Mouse (Mus musculus): ENCODE data around the gene Stac2.
A peak's percentile ranks its signal among the peaks of the same experiment; 100 is the strongest.

The Stac2 gene

DNA sequence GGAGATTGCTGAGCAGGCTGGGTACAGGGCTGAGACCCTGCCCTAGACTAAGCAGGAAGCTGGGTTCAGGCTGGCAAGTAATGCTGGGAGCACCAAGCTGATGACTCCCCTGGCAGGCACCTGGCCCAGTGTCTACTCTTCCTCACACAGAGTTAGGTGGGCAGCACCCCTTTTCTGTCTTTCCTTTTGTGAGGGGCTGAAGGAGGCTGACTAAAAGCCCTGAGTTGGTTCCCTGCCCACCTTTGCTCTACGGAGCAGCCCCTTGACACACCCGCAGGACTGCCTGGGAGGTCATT, 2.8 kb downstream of the Stac2 start:
- no peak for DNase-seq (ENCODE audit: low spot score)

DNA sequence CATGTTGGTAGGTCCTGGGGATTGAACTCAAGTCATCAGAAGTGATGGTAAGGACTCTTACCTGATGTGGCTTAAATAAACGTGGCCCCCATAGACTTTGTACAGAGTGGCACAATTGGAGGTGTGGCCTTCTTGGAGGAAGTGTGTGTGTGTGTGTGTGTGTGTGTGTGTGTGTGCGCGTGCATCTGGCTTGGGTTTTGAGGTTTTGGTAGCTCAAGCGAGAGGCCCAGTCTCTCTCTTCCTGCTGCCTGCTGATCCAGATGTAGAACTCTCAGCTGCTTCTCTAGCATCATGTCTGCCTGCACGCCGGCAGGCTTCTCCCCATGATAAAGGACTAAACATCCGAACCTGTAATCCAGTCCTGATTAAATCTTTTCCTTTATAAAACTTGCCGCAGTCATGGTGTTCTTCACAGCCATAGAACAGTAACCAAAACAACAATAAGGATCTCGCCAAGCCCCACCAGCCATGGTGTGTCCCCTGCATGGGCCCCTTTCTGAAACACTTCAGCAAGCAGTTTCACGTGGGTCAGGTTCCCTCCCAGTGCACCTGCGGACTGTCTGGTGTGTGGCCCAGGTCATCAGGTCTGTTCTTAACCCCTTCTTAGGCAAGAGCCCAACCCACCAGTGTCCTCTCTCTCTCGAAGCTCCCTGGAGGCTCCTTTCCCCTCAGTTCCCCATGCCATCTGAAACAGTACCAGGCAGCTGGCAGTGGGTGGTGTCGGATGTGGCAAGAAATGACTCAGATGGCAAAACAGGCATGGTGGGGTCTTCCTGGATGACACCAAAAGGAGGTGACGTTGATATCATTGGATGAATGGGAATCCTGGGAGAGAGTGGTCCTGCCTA, 3.4 kb downstream of the Stac2 start:
- peak; percentile 56 for DNase-seq (ENCODE audit: low spot score)

DNA sequence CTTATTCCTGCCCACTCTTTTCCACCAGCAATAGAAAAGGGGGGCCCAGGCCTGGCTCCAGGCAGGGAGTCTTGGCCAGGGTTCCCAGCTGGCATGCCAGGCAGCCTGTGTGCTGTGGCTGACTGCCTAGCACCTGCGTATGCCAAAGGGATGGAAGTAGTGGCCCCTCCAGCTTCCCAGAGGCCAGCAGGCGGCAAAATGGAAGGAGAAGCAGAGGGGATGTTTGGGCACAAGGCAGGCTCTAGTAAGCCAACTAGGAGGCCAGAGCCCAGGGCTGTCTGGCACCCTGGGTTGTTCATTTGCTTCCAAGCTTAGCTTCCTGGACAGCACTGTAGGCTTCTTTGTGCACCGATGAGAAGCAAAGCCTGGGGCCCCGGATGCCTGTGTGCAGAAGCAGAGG, 5.5 kb downstream of the Stac2 start:
- DNase-seq (ENCODE audit: low spot score), result no peak

DNA sequence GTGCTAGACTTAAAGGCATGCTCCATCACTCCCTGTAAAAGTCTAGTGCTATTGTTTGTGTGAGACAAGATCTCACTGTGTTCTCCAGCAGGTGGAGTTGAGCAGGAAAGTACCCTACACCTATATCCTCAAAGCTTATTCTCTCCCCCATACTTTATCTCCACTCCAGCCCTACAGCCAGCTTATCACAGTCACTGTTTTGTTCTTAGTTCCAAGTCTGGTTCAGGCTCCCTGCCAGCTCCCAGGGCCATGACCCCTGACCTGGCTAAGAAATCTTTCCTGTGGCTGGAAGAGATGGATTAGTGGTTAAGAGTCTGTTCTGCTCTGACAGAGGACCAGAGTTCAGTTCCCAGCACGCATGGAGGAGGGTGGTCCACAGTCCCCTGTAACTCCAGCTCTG, 6.8 kb downstream of the Stac2 start:
- DNase-seq (ENCODE audit: low spot score), result no peak

DNA sequence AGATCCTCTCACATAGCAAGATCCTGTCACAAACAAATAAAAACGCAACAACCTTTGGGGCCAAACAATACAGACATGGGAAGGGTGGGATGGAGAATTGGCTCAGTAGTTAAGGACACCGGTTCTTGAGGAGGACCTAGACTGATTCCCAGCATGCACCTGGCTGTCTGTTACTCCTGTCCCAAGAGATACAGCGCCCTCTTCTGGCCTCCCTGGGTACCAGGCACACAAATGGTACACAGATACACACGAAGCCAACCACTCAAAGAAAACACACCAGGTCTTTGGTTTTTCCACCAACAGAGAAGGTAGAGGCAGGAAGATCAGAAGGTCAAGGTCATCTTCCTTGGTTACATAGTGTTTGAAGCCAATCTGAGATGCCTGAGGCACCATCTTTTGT, 7.7 kb downstream of the Stac2 start:
- no peak for DNase-seq (ENCODE audit: low spot score)

DNA sequence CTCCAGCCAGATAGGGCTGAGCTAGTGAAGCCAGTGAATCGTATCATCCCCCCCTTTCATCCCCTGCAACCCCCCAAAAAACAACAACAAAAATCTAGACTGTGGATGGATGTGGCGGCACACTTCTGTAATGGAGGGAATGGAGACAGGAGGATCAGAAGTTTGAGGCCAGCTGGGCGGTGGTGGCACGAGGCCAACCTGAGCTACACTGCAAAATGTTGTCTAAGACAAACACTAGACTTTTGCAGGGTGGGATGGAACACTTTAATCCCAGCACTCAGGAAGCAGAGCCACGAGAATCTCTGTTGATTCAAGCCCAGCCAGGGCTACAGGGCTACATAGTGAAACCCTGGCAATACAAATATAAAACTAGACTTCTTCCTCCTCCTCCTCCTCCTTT, 9.2 kb downstream of the Stac2 start:
- DNase-seq (ENCODE audit: low spot score), result no peak

DNA sequence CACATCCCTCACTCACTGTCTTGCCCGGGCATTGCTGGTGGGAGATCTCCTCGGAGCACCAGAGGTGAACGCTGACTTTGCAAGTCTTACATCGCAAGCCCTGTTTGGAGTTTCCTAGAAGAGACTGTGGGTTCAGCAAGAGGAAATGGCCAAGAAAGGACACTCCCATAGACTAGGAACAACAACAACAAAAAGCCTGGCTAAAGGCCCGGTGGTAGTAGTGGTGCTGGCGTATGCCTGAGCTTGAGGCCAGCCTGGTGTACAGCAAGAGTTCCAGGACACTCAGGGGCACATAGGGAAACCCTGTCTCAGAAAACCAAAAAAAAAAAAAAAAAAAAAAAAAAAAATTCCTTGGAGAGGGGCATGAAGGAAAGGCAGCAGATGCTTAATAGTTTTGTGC, 10.5 kb downstream of the Stac2 start:
- DNase-seq (ENCODE audit: low spot score), result no peak

DNA sequence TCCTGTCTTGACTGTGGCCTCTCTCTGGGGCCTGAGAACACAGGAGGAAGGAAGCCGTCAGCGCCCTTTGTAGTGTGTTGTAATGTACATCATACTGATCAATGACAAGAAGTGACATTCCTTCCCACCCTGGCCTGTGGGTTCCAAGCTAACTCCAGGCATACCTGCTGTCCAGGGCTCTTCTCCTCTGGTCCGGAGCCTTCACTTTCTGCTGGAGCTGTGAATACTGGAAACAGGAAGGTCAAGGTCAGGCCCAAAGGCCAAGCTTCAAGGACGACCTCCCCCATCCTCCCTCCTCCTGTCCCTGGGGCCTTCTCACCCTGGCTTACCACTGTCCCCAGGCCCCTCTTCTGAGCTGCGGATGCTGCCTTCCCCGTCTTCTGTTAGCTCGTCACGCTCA, 12.3 kb downstream of the Stac2 start:
- DNase-seq (ENCODE audit: low spot score), result no peak

DNA sequence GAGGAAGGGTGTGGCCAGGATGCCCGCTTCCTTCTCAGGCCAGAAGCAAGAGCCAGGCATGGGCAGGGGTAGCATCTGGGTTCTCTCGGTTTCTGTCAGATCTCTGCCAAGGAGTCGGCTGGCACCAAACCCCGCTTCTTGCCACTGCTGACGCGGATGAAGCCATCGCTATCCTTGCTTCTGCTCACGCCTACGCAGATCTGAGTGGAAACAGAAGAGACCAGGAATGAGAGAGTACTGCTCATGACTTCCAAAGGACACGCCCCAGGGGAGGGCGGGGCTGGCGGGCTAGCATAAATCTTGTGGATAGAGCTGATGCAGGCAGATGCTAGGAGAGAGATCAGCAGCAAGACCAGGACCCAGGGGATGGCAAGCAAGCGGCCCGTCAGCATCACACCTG, 15.4 kb downstream of the Stac2 start:
- DNase-seq (ENCODE audit: low spot score), result no peak

DNA sequence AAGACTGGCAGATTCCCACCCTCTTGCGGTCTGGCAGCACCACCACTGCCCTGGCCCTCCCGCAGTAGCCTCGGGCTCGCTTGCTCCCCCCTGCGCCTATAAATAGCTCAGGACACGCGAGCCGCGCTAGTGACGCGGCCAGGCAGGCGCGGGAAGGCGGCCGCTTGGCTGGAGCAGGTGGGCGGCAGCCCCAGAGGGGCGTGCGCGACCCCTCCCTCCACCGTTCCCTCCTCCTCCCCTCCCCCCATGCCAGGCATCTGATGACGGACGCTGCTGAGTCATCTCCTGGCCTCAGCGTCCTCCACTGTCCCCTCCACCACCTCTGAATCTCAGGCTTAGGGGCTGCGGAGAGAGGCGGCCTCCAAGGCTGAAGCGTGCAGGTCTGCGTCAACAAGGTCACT, 17.3 kb downstream of the Stac2 start:
- no peak for DNase-seq (ENCODE audit: low spot score)

DNA sequence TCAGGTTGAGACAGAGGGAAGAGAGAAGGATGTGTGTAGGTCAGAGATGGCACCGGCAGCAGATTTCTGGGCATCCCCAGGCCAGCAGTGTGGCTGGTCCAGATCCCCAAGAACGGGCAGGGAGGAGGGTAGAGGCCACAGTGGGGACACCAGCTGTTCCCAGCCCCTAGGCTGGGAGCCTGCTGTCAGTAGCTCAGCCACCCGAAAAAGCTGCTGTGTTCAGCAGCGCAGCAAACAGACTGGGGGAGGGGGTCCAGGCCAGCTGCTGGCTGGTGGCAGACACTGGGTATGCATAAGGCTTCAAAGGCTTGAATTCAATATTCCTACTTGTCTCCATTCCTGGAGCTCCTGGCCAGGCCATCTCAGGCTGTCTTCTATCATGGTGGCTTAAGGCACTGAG, 18.4 kb downstream of the Stac2 start:
- DNase-seq (ENCODE audit: low spot score), result no peak

DNA sequence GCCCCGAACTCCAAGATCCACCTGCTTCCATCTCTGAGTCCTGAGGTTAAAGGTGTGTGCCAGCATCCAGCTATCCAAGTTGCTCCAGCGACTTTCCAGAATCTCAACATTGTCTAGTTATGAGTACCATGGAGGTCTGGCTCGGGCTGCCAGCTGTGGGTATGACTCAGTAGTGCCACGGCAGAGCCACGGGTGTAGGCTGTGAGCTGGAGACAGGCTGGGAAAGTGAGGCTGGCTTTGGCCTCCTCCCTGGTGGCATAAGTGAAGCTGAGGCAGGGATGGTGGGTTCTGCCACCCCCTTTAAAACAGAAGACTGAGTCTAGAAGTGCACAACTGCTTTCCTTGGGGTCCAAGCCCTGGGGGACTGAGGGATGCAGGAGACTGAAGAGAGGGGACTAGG, 19.2 kb downstream of the Stac2 start:
- no peak for DNase-seq (ENCODE audit: low spot score)

DNA sequence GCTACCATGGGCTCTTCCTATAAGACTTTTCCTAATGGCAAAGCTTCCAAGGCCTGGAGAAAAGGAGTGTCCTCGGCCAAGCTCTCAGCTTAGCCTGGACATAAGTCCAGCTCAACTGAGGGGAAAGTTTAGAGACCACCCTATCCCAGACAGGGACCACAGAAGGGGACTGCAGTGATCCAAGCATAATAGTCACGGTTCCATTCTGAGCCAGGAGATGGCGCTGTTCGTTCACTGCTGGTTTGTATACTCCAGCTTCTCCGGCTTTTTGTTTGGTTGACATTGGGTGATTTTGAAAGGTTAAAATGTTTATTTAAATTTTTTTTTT, 21.9 kb downstream of the Stac2 start:
- peak; percentile 64 for DNase-seq (ENCODE audit: low spot score)

DNA sequence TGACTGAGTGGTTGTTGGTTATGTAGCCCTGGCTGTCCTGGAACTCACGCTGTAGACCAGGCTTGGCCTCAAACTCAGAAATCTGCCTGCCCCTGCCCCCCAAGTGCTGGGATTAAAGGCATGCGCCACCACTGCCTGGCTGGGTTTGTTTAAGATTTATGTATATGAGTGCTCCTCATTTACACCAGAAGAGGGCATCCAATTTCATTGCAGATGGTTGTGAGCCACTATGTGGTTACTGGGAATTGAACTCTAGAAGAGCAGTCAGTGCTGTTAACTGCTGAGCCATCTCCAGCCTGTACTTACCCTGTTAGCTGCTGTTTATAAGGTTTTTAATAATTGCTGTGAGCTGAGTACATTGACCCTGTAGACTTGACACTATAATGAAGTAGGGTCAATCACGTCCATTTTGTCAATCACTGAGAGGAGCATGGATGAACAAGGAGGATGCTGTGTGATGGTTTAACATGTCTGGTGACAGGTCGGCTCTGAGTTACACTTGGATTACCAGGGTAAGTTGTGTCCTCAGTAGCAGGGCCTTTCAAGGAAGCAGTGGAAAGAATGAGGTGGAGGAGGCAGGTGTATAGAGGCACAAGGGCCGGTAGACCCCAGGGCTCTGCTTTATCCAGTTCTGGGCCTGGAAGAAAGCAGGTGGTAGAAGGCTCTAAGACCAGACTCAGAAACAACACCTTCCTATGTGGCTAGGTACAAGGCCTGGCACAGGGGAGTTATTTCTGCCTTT, 22.4 kb downstream of the Stac2 start:
- no peak for DNase-seq (ENCODE audit: low spot score)

DNA sequence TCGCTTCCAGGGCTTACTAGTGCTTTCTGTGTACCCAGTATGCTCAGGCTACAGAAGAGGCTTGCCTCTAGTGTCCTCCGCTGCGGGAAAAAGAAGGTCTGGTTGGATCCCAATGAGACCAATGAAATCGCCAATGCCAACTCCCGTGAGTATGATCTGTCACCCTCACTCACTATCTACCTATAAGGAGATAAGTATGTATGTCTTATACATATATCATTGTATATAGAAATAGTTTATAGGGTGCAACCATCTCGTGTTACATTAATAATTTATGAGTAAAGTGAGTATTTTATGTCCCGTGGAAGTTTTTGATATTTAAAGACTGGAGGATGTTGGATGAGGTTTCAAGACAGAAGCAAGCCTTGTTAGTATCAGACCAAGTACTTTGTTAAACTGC, 25.5 kb downstream of the Stac2 start:
- no peak for DNase-seq (ENCODE audit: low spot score)

DNA sequence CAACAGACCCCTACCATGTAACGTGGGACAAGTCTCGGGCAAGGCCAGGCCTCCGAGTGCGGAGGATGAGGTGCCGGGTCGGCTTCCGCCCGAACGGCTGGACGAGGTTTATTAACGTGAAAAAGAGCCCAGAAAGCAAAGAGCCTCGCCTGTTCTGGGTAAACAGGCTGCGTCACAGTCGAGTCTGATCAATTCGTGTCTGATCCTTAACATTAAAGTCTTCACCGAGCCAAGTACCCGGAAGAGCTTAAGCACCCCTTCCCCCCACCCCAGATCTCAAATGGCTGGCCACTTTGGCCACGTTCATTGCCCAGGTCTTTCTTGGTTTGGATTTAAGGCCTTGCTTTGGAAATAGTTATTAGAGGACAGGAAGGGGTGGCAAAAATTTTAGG, 26.0 kb downstream of the Stac2 start:
- DNase-seq (ENCODE audit: low spot score), result peak; percentile 63

DNA sequence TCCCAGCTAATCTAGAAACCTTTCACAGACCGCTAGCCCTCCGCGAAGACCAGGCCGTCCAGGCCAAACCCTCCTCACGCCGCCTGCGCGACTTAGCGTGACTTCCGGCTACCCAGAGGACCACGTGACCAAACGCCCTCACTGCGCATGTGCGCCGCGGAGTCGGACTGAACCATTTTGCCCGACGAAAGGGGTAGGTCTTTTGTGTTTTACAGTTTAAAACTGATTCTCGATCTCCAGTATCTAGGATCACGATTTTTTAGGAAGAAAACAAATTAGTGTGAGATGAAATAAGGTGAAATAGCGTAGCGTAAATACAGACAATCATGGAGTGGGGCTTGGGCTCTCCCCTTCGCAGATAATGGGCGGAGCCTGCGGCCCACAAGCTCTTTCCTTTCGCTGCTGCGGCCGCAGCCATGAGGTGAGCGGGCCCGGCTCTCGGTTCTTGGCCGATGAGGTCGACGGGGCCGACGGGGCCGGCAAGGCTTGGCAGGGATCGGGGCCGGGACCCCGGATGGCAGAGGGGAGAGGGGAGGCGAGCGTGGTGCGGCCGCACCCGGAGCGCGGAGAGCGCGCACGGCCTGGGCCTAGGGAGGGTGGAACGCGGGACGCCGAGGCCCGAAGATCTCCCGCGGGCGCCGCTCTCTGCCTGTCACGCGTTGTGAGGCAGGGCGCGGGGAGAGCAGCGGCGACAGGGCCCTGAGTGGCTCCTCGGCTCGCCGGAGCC, 26.5 kb downstream of the Stac2 start, which contains the start of gene Rpl19:
TSS of gene Rpl19 (plus strand) at position 141 of the 727 bp plus-strand sequence.
- peak; percentile 86 for DNase-seq (ENCODE audit: low spot score)

DNA sequence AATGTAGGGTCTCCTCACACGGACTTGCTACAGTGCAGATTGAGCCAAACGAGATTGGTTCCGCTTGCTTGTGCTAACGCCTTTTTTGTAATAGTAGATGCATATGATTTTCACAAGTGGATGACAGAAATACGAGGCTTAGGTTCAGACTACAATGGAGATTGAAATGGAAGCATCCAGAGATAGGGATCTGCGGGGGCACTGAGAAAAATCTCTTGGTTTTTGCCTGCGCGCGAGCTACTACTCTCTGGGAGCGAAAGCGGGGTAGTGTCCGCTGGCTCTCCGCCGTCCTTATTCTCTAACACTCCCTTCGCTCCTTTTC, 27.1 kb downstream of the Stac2 start:
- no peak for DNase-seq (ENCODE audit: low spot score)

DNA sequence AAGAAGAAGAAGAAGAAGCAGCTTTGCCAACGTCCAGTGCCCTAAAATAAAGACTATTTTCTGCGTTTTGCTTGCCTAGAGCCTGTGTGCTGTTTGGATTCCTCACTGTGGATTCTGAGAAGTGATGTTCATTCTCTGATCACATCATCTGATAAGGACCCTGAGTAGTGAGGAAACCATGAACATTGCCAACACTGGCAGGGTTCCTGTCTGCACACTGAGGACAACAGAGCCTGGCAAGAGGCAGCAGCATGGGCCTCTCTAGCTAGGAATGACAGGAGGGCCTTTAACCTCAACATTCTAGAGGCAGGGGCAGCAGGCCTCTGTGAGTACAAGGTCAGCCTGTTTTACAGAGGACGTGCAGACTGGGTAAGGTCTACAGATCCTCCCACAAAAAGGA, 28.7 kb downstream of the Stac2 start:
- no peak for DNase-seq (ENCODE audit: low spot score)

DNA sequence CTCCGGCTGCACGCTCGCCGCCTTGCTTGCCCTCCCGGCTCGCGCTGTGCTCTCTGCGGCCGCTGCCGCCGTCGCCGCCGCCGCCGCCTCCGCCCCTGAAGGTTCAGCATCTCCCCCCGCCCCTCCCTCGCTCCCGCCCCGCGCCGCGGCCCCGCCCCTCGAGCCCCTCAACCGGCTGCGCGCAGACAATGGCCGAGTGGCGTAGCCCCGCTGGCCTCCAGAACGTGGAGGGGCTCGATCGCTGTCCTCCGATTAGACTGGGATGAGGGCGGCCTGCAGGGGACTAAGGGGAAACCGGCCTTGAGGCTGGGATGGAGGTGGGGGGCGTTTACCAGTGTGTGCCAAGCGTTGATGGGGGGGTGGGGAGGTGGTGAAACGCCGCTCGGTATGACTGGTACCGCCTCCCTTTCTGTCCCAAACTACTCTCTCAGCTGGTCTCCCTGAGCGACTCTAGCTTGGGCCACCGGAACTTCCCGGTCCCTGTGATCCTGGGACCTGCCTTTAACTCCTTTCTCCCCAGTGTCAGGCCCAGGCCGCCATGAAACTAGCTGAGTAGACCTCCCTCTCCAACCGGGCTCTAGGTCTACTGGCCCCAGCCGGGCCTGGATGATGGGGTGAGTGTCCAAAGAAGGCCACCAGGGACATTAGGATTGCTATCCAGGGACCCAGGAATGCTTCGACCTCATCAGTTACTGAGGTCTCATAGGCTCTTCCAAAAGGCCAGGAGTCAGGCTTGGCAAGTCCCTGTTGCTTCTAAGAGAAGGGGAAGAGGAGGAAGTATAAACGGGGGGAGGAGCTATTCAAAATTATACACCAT, 30.5 kb downstream of the Stac2 start, which contains the start of gene Cacnb1:
TSS of gene Cacnb1 (minus strand) at position 480 of the 817 bp plus-strand sequence.
- peak; percentile 24 for DNase-seq (ENCODE audit: low spot score)

DNA sequence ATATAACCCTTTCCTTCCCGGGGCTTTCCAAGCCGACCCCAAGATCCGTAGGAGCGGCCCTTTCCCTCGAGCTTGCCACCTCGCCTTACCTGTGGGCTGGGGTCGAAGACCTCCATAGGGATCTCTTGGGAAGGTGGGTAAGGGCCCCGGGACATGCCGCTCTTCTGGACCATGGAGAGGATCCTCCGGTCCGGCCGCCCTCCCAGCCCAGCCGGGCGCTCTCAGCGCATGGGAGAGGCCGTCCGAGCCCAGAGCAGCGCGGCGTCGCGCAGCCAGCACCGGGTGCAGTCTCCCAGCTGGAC, 31.1 kb downstream of the Stac2 start:
- no peak for DNase-seq (ENCODE audit: low spot score)

DNA sequence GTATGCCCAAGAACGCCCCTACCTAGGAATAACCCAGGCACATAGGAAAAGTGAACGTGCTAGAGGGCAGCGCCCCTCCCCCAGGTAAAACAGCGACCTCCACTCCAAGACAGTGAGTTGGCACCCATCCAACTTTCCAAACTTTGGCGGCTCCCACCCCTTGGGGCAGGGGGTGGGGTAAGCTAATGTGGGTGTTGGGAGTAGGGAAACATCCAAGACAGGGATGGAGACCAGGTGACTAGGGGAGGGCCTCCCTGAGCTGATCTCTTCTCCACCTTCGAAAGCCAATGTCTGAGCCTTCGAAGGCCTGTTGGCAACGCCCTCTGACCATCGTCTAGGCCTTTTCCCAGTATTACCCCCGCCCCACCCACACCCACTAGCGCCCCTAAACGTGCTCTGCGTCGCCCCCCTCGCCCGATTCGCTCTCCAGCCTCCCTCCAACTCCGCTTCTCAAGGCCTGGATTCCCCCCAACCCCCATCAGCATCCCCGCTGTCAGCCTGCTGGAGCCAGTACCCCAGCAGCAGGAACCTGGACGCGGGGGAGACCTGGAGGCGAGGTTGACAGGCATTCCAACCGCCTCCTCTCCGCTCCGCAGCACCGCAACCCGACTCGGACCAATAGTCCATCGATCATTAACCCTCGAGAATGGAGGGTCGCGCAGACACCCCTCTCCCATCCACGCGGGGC, 31.6 kb downstream of the Stac2 start:
- DNase-seq (ENCODE audit: low spot score), result no peak

All from T-cell, adult 2 months (primary cell).